Mouse (Mus musculus) gastrocnemius, adult 2 months (tissue): ENCODE data around the gene Arf3. TPM values are rescaled to one million over a fixed set of nuclear protein-coding genes. Genes with fewer than 3 reads are reported as not detected.
"Not testable (repeated sequence)": the region's sequence is repeated elsewhere in the genome, so short reads cannot be mapped to it uniquely, and the experiment has no call there.

ENCODE experiments used
- DNase-seq: peaks from one replicate; pipeline ENCODE4 v3.0.0; 2022
- H3K27ac ChIP-seq: fragments of 200-600 bp; 2 replicates; pipeline ENCODE4 v1.8.1; 2022; ENCODE audit warnings: mild to moderate bottlenecking
- H3K4me3 ChIP-seq: fragments of 200-600 bp; 2 replicates; pipeline ENCODE4 v1.8.1; 2022; ENCODE audit warnings: mild to moderate bottlenecking, moderate library complexity
- CTCF ChIP-seq: fragments of 200-600 bp; IDR thresholded peaks from 2 replicates; pipeline ENCODE4 v1.8.1; 2022; ENCODE audit warnings: antibody characterized with exemption, mild to moderate bottlenecking, moderate library complexity
- intact Hi-C: fragments of 180-260 bp; cut with DNase I; formaldehyde crosslinking; loops from one replicate; pipeline ENCODE4 v1.15.1; 2025
- long read RNA-seq, 2 experiments: library from polyadenylated mRNA; stranded (forward); transcript quantifications; one replicate each; pipeline ENCODE4 v2.0.0; 2021
- total RNA-seq, 2 experiments: library from RNA; stranded (reverse); gene quantifications; 2 replicates each; pipeline ENCODE4 v1.2.3; 2021

The Arf3 gene
- 1 to 10 TPM; 8.1 to 9.4 TPM for total RNA-seq
- long read RNA-seq, experiment 1, full-length matches to known transcripts = 4 of 6 reads
- long read RNA-seq, experiment 1, partial matches to known transcripts = 0 of 6 reads
- long read RNA-seq, experiment 1, other reads (novel, unspliced or antisense) = 2 of 6 reads
- long read RNA-seq, experiment 2, full-length matches to known transcripts = 11 of 12 reads
- long read RNA-seq, experiment 2, partial matches to known transcripts = 0 of 12 reads
- long read RNA-seq, experiment 2, other reads (novel, unspliced or antisense) = 1 of 12 reads

GRCm38 (mm10) chr15:98762670-98763529, at the start of gene Arf3:
TSS of gene Arf3 (minus strand) at chr15:98763214.
- peak; percentile 97 for DNase-seq
- H3K27ac ChIP-seq = peak within 1 kb of the TSS; percentile 88
- TF ChIP-seq CTCF = no peak
- peak within 1 kb of the TSS; percentile 98 for H3K4me3 ChIP-seq
- intact Hi-C loops = no loop called here

GRCm38 (mm10) chr15:98810212-98810611, 47.2 kb upstream of the Arf3 start:
- H3K4me3 ChIP-seq, H3K27ac ChIP-seq, DNase-seq, intact Hi-C loops: not testable (repeated sequence)
- TF ChIP-seq CTCF = peak; percentile 34

DNA sequence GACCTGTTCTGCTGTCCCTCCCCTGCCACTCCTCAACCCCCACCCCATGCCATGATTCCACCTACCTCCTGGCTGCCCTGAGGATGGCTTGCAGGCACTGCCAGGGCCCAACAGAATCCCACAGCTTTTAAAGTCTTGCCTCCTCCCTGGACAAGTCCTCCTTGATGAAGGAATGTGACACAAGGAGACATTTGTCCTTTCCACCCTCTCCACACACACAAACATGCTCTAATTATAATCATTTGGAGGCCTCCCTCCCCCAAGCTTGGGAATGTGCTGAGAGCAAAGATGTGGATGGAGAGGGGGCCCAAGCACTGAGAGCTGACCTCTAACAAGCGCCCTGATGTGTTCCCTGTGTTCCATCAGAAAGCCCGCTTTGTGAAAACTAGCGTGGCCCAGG, 46.4 kb upstream of the Arf3 start, which contains the start of gene Ddn:
Gene Ddn (minus strand): TSS at position 101 of the 400 bp plus-strand sequence.
- no peak for TF ChIP-seq CTCF
- Histone ChIP-seq H3K4me3 (peak within 1 kb of the TSS; percentile 76), H3K27ac (peak within 1 kb of the TSS; percentile 28; the same call in 1 of the 2 replicates)
- intact Hi-C loops = no loop called here
- no peak for DNase-seq

DNA sequence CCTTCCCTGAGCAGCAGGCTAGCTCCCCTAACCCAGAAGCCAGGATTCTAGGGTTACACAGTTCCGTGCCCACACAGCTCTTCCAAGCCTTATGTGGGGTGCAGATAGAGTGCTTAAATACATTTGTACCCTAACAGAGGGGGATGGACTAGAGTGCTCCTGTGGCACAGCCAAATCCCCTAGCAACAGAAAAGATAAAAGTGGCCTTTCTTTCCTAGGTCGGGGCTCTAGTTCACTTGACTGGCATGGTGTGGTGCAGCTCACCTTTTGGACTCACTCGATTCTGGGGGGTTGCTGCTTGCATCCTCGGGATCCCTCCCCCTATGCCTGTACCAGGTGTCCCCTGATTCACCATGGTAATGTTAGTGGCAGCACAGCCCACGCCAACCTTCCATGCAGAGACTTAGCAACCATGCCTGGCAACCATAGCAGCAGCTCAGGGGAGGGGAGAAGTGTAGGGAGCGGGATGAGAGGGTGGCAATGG, 45.7 kb upstream of the Arf3 start:
- peak overlapping the region; percentile 76 for H3K4me3 ChIP-seq
- intact Hi-C loops = no loop called here
- no peak for TF ChIP-seq CTCF
- peak overlapping the region; percentile 28; the same call in 1 of the 2 replicates for H3K27ac ChIP-seq
- DNase-seq = no peak

GRCm38 (mm10) chr15:98807895-98808650, 45.1 kb upstream of the Arf3 start:
- intact Hi-C loops = no loop called here
- peak; percentile 74 for DNase-seq
- TF ChIP-seq CTCF = no peak
- H3K27ac ChIP-seq = peak overlapping the region; percentile 28; the same call in 1 of the 2 replicates
- peak overlapping the region; percentile 76 for H3K4me3 ChIP-seq

DNA sequence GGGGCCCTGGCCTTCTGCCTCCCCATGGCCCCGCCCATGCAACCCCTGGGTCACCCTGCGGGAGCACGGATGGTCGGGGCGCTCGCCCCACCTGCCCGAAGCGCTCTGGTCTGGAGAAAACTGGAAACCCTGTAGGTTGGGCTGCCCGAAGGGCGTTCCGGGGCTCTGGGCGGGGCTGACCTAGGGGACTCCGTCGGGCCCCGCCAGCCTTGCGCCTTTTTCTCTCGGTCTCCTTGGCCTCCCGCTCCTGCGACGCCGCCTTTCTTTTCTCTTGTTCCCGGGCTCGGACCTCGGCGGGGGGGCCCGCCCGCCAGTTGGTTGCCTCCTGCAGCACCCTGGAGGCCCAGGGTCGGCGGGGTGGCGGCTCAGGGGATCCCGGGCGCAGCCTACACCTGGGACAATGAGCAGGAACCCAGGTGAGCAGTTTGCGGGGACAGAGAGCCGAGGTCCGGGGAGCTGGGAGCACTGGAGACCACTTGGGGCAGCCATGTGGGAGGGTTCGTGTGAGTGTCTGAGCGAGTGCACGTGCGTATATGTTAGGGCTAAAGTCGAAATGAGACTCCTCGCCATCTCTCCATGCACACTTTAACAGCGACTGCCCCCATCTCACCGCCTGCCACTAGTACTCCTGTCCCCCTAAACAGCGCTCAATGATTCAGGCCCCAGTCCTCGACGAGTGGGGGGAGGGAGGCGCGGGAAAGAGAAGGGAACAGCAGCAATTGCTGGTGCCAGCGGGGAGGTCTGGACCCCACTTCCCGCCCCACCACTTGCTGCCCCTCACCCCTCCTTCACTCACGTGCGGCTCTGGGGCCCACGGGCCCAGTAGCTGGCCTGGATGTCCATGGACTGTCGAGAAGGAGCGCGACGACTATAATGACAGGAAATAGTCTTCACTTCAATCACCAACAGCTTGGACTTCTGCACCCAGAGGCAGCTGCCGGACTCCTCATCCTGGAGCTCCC, 44.1 kb upstream of the Arf3 start:
- H3K4me3 ChIP-seq = peak overlapping the region; percentile 76
- TF ChIP-seq CTCF = no peak
- DNase-seq = peak; percentile 49

DNA sequence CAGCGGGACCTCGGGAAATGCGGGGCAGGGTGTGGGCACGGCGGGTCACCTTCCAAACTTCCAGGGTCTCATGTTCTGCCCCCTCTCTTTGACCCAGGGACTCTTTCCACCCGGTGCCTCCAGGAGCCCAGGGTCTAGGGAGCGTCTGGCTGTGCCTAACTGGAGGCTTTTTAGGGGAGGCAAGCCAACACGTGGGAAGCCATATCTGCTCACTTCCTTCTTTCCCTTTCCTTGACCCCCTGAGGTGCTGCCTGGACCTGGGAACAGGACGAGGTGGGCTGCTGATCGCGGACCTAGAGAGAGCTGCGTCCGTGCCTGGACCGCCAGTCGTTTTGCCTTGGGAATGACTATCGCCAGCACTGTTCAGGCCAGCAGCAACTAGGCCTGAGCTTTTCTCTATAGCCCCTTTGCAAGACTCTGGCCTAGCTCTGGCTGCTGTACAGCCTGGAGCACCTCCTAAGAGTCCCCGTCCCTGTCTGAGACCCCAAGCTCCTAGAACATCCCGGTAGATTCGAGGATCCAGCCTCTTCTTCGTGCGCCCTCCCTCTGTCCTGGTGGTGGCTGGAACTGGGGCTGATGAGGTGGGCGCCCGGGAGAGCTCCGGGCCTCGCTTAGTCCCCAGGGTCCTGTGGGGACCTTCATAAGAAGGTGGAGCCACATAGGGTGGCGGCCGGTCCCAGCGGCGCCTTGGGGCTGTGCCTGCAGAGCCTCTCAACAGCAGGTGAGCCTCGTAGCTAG, 43.2 kb upstream of the Arf3 start:
- DNase-seq = no peak
- intact Hi-C loops = no loop called here
- Histone ChIP-seq H3K4me3 (peak overlapping the region; percentile 76), H3K27ac (no peak overlapping the region)
- TF ChIP-seq CTCF = no peak

More for the DNA sequence above, 44.1 kb upstream of the Arf3 start:
- H3K27ac ChIP-seq = no peak overlapping the region
- intact Hi-C loops = no loop called here

- TF ChIP-seq CTCF = peak; percentile 70
- intact Hi-C loops = no loop called here
- peak; percentile 78 for DNase-seq
- H3K4me3 ChIP-seq = peak overlapping the region; percentile 76
- peak overlapping the region; percentile 53 for H3K27ac ChIP-seq
These were observed 42.5 kb upstream of the Arf3 start for GRCm38 (mm10) chr15:98805324-98806040.

DNA sequence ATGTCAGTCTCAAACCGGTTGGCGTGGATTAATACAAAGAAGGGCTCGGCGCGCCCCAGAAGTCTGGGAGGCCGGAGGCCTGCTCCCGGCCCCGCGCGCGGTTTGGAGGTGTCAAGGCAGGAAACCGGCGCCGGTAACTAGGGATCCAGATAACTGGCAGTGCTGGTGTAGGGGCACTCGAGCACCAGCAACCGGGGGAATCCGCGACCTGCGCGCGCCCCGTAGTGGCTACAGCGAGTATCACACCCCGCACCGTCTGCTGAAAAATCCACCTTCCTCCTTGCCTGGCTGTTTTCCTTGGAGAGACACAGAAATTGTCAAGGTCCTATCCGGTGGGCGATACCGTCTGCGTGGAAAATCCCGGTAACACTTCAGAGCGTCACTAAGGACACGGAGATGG, 41.0 kb upstream of the Arf3 start:
- intact Hi-C loops = loop anchor here (5.0 kb wide), 2 partner anchors 97 to 142 kb away; partner anchors contain the start of genes Ccdc65 and Ddx23
- Histone ChIP-seq H3K27ac (no peak overlapping the region), H3K4me3 (peak overlapping the region; percentile 51)
- TF ChIP-seq CTCF = peak; percentile 92
- DNase-seq = peak; percentile 84

DNA sequence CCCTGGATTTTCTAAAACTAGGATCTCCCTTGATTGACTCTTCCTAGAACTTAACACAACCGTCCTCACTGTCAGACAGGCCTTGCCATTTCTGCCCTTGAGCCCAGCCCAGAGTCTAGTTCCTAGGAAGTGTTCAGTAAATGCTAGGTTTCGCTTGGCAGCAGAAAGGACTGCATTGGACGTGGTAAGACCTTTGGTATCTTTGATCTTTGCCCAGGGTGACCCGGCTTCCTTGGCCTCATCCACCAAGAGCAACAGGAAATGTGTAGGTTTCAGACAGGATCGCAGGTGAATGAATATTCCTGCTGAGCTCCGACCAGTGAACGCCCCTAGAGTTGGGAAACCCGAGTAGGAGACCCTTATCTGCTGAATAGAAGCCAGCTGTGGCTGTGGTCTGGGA, 39.9 kb upstream of the Arf3 start:
- intact Hi-C loops = loop anchor here (5.0 kb wide), 2 partner anchors 96 to 141 kb away; partner anchors contain the start of genes Ccdc65 and Ddx23
- DNase-seq = no peak
- no peak overlapping the region for H3K27ac ChIP-seq

More for the DNA sequence above, 39.9 kb upstream of the Arf3 start:
- no peak for TF ChIP-seq CTCF
- no peak overlapping the region for H3K4me3 ChIP-seq
